Mouse (Mus musculus) cerebellum, adult 9-11 months (tissue): Measurements from ENCODE around the gene Cacnb2.
A peak's percentile ranks its signal among the peaks of the same experiment; 100 is the strongest.

ENCODE experiments used
- DNase-seq: peaks from one replicate; pipeline ENCODE4 v3.0.0; 2022

Gene Cacnb2

GRCm38 (mm10) chr2:14787983-14788382 is 185.1 kb downstream of the Cacnb2 start:
- no peak for DNase-seq

GRCm38 (mm10) chr2:14801446-14802046 is 198.7 kb downstream of the Cacnb2 start:
- no peak for DNase-seq

- no peak for DNase-seq
Measured at GRCm38 (mm10) chr2:14807650-14808347, 204.9 kb downstream of the Cacnb2 start.

GRCm38 (mm10) chr2:14814977-14815376 is 212.1 kb downstream of the Cacnb2 start:
- DNase-seq = no peak

- no peak for DNase-seq
Measured at GRCm38 (mm10) chr2:14818651-14819050, 215.8 kb downstream of the Cacnb2 start.

GRCm38 (mm10) chr2:14820946-14821345 is 218.1 kb downstream of the Cacnb2 start:
- DNase-seq = no peak

- DNase-seq = peak; percentile 1
Measured at GRCm38 (mm10) chr2:14823105-14823504, 220.2 kb downstream of the Cacnb2 start.

- peak; percentile 4 for DNase-seq
Measured at GRCm38 (mm10) chr2:14823816-14824348, 221.0 kb downstream of the Cacnb2 start.

GRCm38 (mm10) chr2:14825146-14825545 is 222.3 kb downstream of the Cacnb2 start:
- no peak for DNase-seq

GRCm38 (mm10) chr2:14829451-14829850 is 226.6 kb downstream of the Cacnb2 start:
- no peak for DNase-seq

- no peak for DNase-seq
Measured at GRCm38 (mm10) chr2:14831308-14831707, 228.4 kb downstream of the Cacnb2 start.

- peak; percentile 2 for DNase-seq
Measured at GRCm38 (mm10) chr2:14834700-14835317, 231.9 kb downstream of the Cacnb2 start.

GRCm38 (mm10) chr2:14841272-14841671 is 238.4 kb downstream of the Cacnb2 start:
- DNase-seq = no peak

- no peak for DNase-seq
Measured at GRCm38 (mm10) chr2:14846727-14847126, 243.8 kb downstream of the Cacnb2 start.

- DNase-seq = no peak
Measured at GRCm38 (mm10) chr2:14847188-14847587, 244.3 kb downstream of the Cacnb2 start.

GRCm38 (mm10) chr2:14850831-14851230 is 247.9 kb downstream of the Cacnb2 start:
- no peak for DNase-seq

GRCm38 (mm10) chr2:14851383-14851782 is 248.5 kb downstream of the Cacnb2 start:
- no peak for DNase-seq

GRCm38 (mm10) chr2:14854054-14854453 is 251.2 kb downstream of the Cacnb2 start:
- no peak for DNase-seq

- no peak for DNase-seq
Measured at GRCm38 (mm10) chr2:14858301-14858700, 255.4 kb downstream of the Cacnb2 start.

- no peak for DNase-seq
Measured at GRCm38 (mm10) chr2:14860350-14860749, 257.5 kb downstream of the Cacnb2 start.

GRCm38 (mm10) chr2:14861613-14862012 is 258.7 kb downstream of the Cacnb2 start:
- DNase-seq = no peak

- DNase-seq = no peak
Measured at GRCm38 (mm10) chr2:14862981-14863380, 260.1 kb downstream of the Cacnb2 start.

- DNase-seq = no peak
Measured at GRCm38 (mm10) chr2:14873116-14873515, 270.2 kb downstream of the Cacnb2 start.

GRCm38 (mm10) chr2:14873701-14874181 is 270.9 kb downstream of the Cacnb2 start:
- DNase-seq = no peak
